Mouse (Mus musculus) ES-E14 (cell line): ENCODE measurements around the gene Blmh. TPM values are rescaled to one million over a fixed set of nuclear protein-coding genes. Genes with fewer than 3 reads are reported as not detected.

Source experiments
- DNase-seq: peaks from one replicate; pipeline ENCODE4 v3.0.0-alpha.2; 2013; ENCODE audit warnings: low read depth, low spot score
- H3K27ac ChIP-seq: 2 replicates; pipeline ENCODE4 v1.5.1; 2012; ENCODE audit warnings: low read depth, mild to moderate bottlenecking, low read length, moderate library complexity, mixed read lengths; ENCODE audit not compliant: poor library complexity, insufficient read depth, severe bottlenecking
- H3K36me3 ChIP-seq: 2 replicates; pipeline ENCODE4 v1.6.1; 2012; ENCODE audit warnings: mild to moderate bottlenecking, low read length, moderate library complexity, mixed read lengths; ENCODE audit not compliant: control insufficient read depth, poor library complexity, insufficient read depth, severe bottlenecking
- H3K4me1 ChIP-seq, 2 experiments: fragments of 150-350 bp in 1 of 2; sonication (generic) in 1 of 2; 2 replicates each; pipeline ENCODE4 v1.6.1; 2012; ENCODE audit warnings: low read length in 2 of 2, mild to moderate bottlenecking in 1 of 2, mixed read lengths in 1 of 2; ENCODE audit not compliant: control insufficient read depth in 2 of 2, insufficient read depth in 2 of 2, poor library complexity in 1 of 2
- H3K4me3 ChIP-seq, 2 experiments: fragments of 150-350 bp in 1 of 2; sonication (generic) in 1 of 2; 2 replicates each; pipeline ENCODE4 v1.5.1; 2012; ENCODE audit warnings: low read length in 2 of 2, low read depth in 1 of 2, mild to moderate bottlenecking in 1 of 2, mixed read lengths in 1 of 2; ENCODE audit not compliant: insufficient read depth in 1 of 2, poor library complexity in 1 of 2, severe bottlenecking in 1 of 2
- H3K9ac ChIP-seq: 2 replicates; pipeline ENCODE4 v1.6.1; 2012; ENCODE audit warnings: low read depth, mild to moderate bottlenecking, low read length, mixed read lengths; ENCODE audit not compliant: poor library complexity, insufficient read depth, severe bottlenecking
- H3K9me3 ChIP-seq: fragments of 150-350 bp; sonication (generic); 2 replicates; pipeline ENCODE4 v1.6.1; 2012; ENCODE audit warnings: low read depth, mild to moderate bottlenecking, low read length; ENCODE audit not compliant: control insufficient read depth, insufficient read depth
- CHD2 ChIP-seq: IDR thresholded peaks from 2 replicates; pipeline ENCODE4 v1.6.1; 2014; ENCODE audit warnings: mild to moderate bottlenecking, low read depth, low read length, inconsistent platforms
- HCFC1 ChIP-seq: IDR thresholded peaks from 2 replicates; pipeline ENCODE4 v1.6.1; 2012; ENCODE audit warnings: low read length, inconsistent platforms, borderline replicate concordance; ENCODE audit not compliant: insufficient read depth
- MAFK ChIP-seq: IDR thresholded peaks from 2 replicates; pipeline ENCODE4 v1.6.1; 2014; ENCODE audit warnings: mild to moderate bottlenecking, low read depth, low read length, inconsistent platforms; ENCODE audit not compliant: insufficient read depth
- ZC3H11A ChIP-seq: IDR thresholded peaks from 2 replicates; pipeline ENCODE4 v1.6.1; 2012; ENCODE audit warnings: low read depth, mild to moderate bottlenecking, inconsistent platforms, low read length, borderline replicate concordance
- ZNF384 ChIP-seq: IDR thresholded peaks from 2 replicates; pipeline ENCODE4 v1.6.1; 2012; ENCODE audit warnings: low read depth, low read length, inconsistent platforms
- in situ Hi-C, 2 experiments: fragments of 600-800 bp; cut with MboI; formaldehyde crosslinking; loops; one replicate each; pipeline ENCODE4 v1.15.1; 2025; ENCODE audit warnings: low sequenced_read_pairs in 2 of 2, inconsistent platforms in 1 of 2; ENCODE audit not compliant: unreplicated experiment in 2 of 2
- total RNA-seq: library from RNA; depleted of rRNA; stranded (reverse); fragments of 300-350 nt; gene quantifications from 2 replicates; pipeline ENCODE4 v1.2.3, GENCODE M21; 2012

Blmh gene
- total RNA-seq, 1 experiment: 98.8 TPM

- TF ChIP-seq MAFK: no peak
- no peak for TF ChIP-seq ZC3H11A
- no peak for TF ChIP-seq CHD2
- TF ChIP-seq ZNF384: no peak
- TF ChIP-seq HCFC1: no peak
- in situ Hi-C loops: no loop called here
- Histone ChIP-seq H3K9me3 (no peaks in the 10 kb centered on the region), H3K36me3 (no peaks in the 10 kb centered on the region), H3K27ac (no peak overlapping the region), H3K4me3 (no peak overlapping the region), H3K9ac (no peak overlapping the region), H3K4me1 (no peaks in the 10 kb centered on the region)
- no peak for DNase-seq
Observed at GRCm38 (mm10) chr11:77005881-77006280, 81.3 kb downstream of the Blmh start.

GRCm38 (mm10) chr11:77006616-77007015 is 82.0 kb downstream of the Blmh start:
- TF ChIP-seq HCFC1: no peak
- H3K36me3 ChIP-seq: no peaks in the 10 kb centered on the region
- H3K4me3 ChIP-seq: no peak overlapping the region
- in situ Hi-C loops: no loop called here
- H3K27ac ChIP-seq: no peak overlapping the region
- H3K9ac ChIP-seq: no peak overlapping the region
- H3K4me1 ChIP-seq: no peaks in the 10 kb centered on the region
- H3K9me3 ChIP-seq: no peaks in the 10 kb centered on the region
- no peak for DNase-seq

DNA sequence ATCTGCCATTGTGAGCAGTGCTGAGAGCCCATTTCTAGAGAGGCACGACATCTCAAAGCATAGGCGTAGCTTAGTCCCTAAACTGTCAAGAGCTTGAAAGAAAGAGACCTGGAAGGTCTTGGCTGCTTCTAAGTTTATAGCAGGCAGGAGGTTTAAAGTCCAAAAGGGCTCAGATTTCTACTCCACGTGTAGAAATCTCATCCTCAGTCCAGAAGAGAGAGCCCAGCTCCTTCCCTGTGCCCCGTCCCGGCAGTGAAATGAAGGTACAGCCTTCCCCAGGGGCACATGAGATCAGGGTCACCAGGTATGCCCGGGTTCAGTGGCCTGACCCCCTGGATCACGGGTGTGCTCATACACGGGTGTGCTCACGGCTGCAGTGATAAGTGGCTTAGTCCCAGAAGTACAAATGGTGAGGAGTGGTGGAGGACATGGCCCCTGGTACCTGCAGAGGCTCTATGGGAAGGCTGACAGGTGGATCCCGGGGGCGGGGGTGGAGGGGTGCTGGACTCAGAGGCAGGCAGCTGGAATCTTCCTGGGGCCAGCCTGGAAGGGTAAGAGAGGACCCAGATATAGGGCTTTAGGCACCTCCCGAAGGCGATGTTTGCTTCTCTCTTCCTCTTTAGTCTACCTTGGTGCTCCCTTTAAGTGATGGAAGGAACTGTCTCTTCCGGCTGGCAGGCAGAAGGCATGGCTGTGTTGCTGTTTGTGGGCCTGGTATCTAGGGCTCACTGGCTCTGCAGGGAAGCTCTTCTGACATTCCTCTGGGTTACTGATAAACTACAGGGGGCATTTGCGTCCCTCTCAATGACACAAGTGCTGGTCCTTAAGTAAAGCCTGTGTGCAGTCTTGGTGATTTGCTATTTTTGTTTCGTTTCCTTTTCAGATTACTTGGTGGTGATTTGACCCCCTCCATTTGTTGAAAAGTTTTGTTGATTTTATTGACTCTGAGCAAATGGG is 84.7 kb downstream of the Blmh start:
- H3K27ac ChIP-seq: no peak overlapping the region
- no peak for DNase-seq
- TF ChIP-seq CHD2 (no peak), MAFK (no peak), HCFC1 (no peak), ZNF384 (no peak), ZC3H11A (no peak)
- H3K9me3 ChIP-seq: no peaks in the 10 kb centered on the region
- no peaks in the 10 kb centered on the region for H3K36me3 ChIP-seq
- no peaks in the 10 kb centered on the region for H3K4me1 ChIP-seq
- no peak overlapping the region for H3K4me3 ChIP-seq
- in situ Hi-C loops: no loop called here
- H3K9ac ChIP-seq: no peak overlapping the region

DNA sequence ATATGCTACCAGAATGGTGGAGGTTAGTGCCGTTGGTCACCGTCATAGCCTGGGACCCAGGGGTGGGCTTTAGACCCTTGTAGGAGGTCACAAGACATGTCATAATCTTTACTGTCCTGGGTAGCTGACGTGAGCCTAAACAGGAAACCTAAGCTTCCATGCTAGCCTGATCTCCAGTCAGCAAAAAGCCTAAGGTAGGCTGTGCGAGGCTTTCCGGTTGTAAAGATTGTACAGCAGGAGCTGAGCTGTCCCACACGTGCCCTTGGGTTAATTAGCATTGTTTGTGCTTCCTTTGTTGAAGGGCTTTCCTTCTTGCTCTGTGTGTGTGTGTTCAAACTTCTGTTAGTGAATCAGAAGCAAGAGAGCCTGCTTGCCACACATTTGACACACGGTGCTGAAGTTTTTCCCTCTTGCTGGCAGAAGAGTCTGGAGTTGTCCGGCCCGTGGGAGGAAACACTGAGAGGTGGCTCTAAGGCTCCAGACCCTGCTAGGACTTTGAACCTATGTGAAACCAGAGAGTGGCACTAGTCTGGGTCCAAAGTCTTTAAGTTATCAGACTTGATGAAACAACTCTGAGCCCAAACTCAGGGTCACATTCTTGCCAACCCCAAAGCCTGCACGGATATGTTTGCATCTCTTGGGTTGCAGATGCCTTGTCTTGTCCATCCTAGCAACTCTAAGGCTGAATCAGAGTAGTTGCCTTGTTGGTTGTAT is 86.3 kb downstream of the Blmh start:
- Histone ChIP-seq H3K9ac (no peak overlapping the region), H3K36me3 (no peaks in the 10 kb centered on the region), H3K4me3 (no peak overlapping the region), H3K9me3 (no peaks in the 10 kb centered on the region), H3K4me1 (no peaks in the 10 kb centered on the region), H3K27ac (no peak overlapping the region)
- in situ Hi-C loops: no loop called here
- no peak for TF ChIP-seq HCFC1
- TF ChIP-seq ZNF384: no peak
- TF ChIP-seq CHD2: no peak
- no peak for TF ChIP-seq ZC3H11A
- no peak for TF ChIP-seq MAFK
- DNase-seq: no peak
